Mouse (Mus musculus) mouse embryonic stem cell (cell line): ENCODE data around the gene Ranbp17.
"Not testable (repeated sequence)": the region's sequence is repeated elsewhere in the genome, so short reads cannot be mapped to it uniquely, and the experiment has no call there.

Source experiments
- in situ Hi-C, 2 experiments: fragments of 300-500 bp; cut with MboI; formaldehyde crosslinking; loops; 1 replicate in 1 of 2; 3 replicates in 1 of 2; pipeline ENCODE4 v1.14.3; 2019 to 2020; ENCODE audit warnings: low sequenced_read_pairs in 2 of 2, low pct_unique_long_range_greater_than_20kb in 1 of 2, mixed read lengths in 1 of 2; ENCODE audit not compliant: unreplicated experiment in 1 of 2

Ranbp17 gene

DNA sequence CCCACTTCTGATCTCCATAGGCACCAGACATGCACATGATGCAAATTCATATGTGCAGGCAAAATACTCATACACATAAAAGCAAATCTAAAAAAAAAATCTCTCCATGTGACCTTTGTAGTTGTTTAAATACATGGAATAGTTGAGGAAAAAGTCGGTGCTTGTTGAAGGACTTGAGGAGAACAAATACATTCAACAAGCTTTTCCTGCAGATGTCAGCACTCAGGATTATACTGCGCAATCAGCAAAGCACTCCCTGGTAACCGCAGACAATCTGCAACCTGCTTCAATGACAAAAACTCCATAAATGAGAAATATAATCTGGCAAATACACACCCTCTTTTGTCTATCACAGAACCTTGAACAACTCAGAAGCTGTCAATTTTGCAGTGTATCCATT, 59.5 kb downstream of the Ranbp17 start:
- in situ Hi-C loops: loop anchor here in 1 of 2 experiments (25.0 kb wide), 1 partner anchor 292 kb away; the partner anchor contains the start of gene Npm1

- in situ Hi-C loops: no loop called here
Observed at GRCm38 (mm10) chr11:33433813-33434212, 79.7 kb downstream of the Ranbp17 start.

DNA sequence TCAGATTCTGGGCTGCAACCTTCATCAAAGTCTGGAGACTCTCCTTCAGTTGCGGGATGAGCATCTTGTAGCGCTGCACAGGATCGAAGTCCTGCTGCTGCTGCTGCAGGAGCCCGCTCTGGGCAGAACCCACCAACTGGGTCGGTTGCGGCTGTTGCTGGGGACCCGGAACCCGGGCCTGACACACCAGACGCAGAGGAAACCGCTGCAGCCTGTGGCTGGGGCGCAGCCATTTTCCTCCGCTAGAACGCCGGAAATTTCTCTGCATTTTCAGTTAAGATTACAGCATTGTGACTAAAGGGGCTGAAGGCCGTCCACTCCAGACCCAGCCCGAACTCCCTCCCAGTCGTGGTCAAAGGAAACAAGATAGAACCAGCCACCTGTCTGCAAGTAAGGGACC, 85.3 kb downstream of the Ranbp17 start:
- in situ Hi-C loops: not testable (repeated sequence)

- in situ Hi-C loops: not testable (repeated sequence)
Observed at GRCm38 (mm10) chr11:33427789-33428188, 85.8 kb downstream of the Ranbp17 start.

DNA sequence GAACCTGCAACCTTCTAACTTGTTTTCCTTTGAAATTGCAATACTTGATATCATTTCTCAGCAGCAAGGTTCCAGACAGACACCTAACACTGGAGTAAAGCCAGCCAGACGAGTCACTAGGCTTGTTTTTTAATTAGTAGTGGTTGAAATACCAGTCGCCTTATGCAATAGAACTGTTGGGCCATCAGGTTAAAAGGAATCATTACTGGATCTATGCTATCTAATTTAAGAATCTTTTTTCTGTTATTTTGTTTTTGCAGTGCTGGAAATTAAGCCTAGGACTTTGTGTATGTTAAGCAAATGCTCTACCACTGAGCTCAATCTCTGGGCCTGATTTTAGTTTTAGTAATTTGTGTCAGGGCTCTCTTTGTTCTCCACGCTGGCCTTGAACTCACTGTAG, 91.3 kb downstream of the Ranbp17 start:
- in situ Hi-C loops: no loop called here

DNA sequence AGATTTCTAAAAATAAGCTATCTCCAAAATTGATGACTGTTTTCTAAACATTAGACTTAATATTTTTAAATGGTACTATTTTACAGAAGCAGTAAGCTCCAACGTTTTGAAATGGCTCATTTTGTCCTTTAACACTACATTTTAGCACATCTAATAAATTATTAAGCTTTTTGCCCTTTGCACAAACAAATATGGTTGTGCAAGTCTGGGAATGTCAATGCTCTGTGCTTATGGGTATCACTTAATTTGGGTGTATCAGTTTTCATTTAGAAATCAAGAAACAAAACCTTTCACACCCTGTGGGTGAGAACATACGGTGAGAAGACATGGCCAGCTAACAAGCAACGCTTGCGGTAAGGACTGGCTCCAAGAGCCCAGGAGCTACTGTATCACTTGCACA, 108.9 kb downstream of the Ranbp17 start:
- in situ Hi-C loops: no loop called here

- in situ Hi-C loops: no loop called here
Observed at GRCm38 (mm10) chr11:33399346-33399745, 114.2 kb downstream of the Ranbp17 start.

DNA sequence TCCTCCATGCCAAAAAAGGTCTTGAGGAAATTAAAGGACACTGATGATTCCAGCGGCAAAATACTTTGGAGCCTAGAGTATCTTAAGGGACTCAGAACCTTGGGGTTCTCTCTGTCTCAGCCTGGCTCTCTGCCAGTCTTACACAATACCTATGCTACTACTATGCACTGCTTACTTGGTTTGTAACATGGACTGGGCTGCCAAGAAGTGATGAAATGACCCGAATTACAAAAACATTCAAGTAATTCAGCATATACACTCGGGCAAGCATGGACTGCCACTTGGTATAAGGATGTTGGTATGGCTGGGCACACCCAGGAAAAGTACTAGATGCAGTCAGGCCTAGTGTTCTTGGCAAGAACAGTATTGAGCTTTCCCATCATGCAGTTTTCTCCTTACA, 114.8 kb downstream of the Ranbp17 start:
- in situ Hi-C loops: no loop called here

- in situ Hi-C loops: no loop called here
Observed at GRCm38 (mm10) chr11:33396275-33396674, 117.3 kb downstream of the Ranbp17 start.

GRCm38 (mm10) chr11:33394093-33394492, 119.5 kb downstream of the Ranbp17 start:
- in situ Hi-C loops: no loop called here

GRCm38 (mm10) chr11:33388685-33389084, 124.9 kb downstream of the Ranbp17 start:
- in situ Hi-C loops: no loop called here

DNA sequence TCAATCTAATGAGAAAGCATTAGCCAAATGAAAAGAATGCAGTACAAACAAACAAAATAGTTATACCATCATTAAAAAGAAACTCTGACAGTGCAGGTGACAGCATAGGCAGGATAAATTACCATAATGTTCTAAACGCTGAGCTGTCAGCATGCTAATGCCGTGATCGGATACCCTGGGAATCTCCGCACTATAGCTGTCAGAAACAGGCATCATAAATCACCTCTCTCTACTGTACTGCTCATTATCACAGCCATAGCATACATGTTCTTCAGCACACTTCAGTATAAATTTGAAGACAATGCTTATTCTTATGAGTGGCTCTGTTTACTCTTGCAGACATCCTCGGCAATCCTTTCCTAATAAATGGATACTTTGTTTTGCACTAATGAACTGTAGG, 151.7 kb downstream of the Ranbp17 start:
- in situ Hi-C loops: no loop called here

DNA sequence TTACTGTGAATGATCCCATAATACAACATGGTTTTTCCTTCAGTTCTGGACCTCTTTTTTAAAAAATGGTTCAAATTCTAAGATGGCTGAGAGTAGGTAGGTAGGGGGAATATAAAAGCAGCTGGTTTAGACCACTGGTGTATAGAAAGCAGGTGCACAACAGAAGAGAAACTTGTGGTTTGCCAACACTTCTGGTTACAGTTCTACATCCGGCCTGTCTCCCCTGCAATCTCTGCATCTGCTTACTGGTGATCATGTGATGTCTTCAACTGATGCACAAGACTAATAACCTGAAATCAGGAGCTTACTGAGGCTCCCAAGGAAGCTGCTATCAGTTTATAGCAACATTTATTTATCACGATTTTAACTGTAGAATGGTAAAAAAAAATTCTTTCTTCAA, 164.3 kb downstream of the Ranbp17 start:
- in situ Hi-C loops: no loop called here

- in situ Hi-C loops: no loop called here
Observed at GRCm38 (mm10) chr11:33342061-33342460, 171.5 kb downstream of the Ranbp17 start.

GRCm38 (mm10) chr11:33336552-33337121, 176.9 kb downstream of the Ranbp17 start:
- in situ Hi-C loops: no loop called here

GRCm38 (mm10) chr11:33335616-33336015, 177.9 kb downstream of the Ranbp17 start:
- in situ Hi-C loops: no loop called here

GRCm38 (mm10) chr11:33332137-33332536, 181.4 kb downstream of the Ranbp17 start:
- in situ Hi-C loops: no loop called here

DNA sequence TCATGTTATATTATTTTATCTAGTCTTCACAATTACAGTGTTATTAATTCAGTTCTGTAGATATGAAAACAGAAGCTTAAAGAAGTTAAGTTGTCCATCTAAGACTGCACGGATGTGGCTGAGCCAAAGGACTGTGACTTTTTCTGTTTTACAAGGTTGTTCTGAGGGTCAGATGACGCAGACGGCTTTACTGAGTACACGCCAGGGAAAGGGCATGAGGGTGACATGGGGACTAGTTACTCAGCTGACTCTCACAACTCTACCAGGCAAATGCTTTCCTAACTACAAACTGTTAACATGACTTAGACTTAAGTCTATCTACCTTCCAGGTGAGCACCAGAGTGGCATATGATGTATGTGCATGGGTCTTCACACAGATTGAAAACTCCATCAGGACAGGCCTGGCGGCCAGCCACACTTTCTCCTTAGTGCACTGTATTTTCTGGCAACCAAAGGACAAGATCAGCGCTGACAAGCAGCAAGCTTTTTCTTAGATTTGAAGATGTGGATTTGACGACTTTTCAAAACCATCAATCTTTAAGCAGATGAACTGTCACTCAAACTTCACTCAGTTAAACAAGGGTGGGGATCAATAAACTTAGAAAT, 194.4 kb downstream of the Ranbp17 start:
- in situ Hi-C loops: no loop called here

GRCm38 (mm10) chr11:33309566-33309965, 204.0 kb downstream of the Ranbp17 start:
- in situ Hi-C loops: no loop called here

DNA sequence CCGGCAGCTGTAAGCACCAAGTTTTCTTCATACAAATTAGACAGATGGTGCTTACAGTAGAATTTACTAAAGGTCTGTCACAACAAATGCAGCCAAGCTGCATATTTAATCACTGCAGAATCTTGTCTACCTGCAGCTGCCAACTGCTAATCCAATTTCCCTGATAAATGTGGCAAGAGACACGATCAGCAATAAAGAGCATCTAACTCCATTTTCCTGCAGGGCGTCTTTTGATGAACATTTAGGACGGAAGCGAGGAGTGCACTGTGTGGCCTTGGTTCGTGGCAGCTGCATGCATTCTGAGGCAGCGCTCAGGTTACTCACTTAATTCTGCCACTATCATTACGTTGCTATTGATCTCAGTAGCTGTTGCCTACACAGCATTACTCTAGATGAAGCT, 212.7 kb downstream of the Ranbp17 start:
- in situ Hi-C loops: no loop called here
